Mouse (Mus musculus) skeletal muscle tissue, adult 2 months (tissue): ENCODE measurements around the gene Fndc7.
"Not testable (repeated sequence)": the region's sequence is repeated elsewhere in the genome, so short reads cannot be mapped to it uniquely, and the experiment has no call there.

Experiments
- DNase-seq: peaks from one replicate; pipeline ENCODE4 v3.0.0-alpha.2; 2012; ENCODE audit warnings: low read depth, low spot score

The Fndc7 gene

DNA sequence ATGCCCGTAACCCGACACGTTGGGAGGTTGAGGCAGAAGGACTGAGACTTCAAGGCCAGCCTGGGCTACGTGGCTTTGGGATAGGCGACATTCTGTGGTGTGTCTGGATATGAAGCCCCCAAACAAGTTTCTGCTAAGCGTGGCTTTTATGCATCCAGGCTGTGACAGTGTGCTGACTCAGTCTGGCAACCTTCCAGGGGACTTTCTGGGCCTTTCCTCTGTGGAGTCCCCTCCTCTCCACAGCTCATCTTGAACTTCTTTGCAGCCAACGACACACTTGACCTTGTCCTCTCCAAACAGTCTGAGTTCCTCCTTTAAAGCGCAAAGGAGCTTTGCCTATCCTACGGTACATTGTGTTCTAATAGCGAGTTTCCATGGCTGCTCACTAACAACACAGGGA lies 33.9 kb downstream of the Fndc7 start:
- DNase-seq, result peak; percentile 75

- DNase-seq, result peak; percentile 75
Measured at GRCm38 (mm10) chr3:108855371-108855770, 34.4 kb downstream of the Fndc7 start.

GRCm38 (mm10) chr3:108853266-108853665 lies 36.5 kb downstream of the Fndc7 start:
- DNase-seq, result no peak

- DNase-seq, result peak; percentile 73
Measured at GRCm38 (mm10) chr3:108851996-108852697, 37.7 kb downstream of the Fndc7 start.

DNA sequence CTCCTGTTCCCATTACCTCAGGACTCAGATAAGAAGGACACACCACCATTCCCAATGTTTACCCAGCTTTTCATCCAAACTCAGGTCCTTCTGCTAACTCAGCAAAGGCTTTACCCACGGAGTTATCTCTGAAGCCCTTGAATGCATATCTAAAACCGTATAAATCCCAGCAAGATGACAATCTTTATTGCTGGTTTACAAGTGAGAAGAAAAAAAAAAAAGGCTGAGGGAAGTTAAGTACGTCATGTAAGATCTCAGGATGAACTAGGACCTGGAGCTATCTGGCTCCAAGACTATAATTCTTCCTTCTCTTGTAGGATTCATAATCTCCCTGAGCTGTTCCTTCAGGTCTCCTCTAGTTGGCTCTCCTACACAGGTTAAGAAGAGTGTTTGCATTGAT lies 38.3 kb downstream of the Fndc7 start:
- no peak for DNase-seq

DNA sequence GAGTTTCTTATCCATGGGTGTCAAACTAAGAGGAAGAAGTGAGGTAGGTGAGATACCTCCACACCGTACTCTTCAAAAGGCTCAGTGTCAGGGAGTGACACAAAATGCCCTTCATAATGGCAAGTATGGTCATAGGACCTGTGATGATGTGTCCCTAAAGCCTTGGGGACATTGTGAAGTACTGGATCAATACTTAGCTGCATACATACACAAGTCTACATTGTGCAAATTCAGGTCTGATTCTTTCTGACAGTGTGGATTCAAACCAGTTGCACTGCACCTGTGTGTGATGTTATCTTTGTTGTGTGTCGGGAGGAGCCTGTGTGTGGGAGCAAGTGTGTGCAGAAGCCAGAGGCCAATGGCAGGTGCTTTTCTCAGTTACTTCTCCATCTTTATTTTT lies 38.7 kb downstream of the Fndc7 start:
- DNase-seq, result no peak

GRCm38 (mm10) chr3:108850506-108850905 lies 39.3 kb downstream of the Fndc7 start:
- no peak for DNase-seq

GRCm38 (mm10) chr3:108846616-108847015 lies 43.2 kb downstream of the Fndc7 start:
- DNase-seq, result no peak

DNA sequence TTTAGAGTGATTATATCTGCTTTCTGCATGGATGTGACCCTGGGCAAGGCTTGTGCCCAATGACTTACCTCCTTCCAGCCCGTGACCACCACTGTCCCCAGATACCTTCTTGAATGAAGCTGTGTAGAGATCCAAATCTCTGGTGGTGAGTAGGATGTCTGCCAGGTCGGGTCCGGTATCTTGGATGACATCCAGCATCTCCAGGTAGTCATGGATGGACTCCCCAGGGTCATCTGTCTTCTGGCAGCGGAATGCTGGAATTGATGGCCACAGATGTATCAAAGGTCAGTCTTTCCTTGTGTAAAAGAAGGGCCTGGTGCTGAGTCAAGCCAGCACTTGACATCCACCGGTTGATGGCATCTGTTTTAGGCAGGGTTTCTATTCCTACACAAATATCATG lies 45.3 kb downstream of the Fndc7 start:
- DNase-seq, result no peak

GRCm38 (mm10) chr3:108844026-108844425 lies 45.8 kb downstream of the Fndc7 start:
- no peak for DNase-seq

DNA sequence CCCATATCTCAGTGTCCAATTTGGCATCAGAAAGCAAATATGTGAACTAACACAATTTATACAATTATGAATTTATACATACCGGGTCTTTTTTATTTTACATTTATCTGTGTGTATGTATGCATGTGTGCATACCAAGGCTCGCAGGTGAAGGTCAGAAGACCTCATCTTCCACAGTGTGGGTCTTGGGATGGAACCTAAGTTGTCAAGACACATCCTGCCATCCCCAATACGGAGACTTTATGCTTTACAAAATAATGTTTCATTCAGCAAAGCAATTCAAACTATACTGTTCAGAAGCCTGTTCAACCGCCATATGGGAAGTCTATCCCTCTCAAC lies 49.1 kb downstream of the Fndc7 start:
- no peak for DNase-seq

DNA sequence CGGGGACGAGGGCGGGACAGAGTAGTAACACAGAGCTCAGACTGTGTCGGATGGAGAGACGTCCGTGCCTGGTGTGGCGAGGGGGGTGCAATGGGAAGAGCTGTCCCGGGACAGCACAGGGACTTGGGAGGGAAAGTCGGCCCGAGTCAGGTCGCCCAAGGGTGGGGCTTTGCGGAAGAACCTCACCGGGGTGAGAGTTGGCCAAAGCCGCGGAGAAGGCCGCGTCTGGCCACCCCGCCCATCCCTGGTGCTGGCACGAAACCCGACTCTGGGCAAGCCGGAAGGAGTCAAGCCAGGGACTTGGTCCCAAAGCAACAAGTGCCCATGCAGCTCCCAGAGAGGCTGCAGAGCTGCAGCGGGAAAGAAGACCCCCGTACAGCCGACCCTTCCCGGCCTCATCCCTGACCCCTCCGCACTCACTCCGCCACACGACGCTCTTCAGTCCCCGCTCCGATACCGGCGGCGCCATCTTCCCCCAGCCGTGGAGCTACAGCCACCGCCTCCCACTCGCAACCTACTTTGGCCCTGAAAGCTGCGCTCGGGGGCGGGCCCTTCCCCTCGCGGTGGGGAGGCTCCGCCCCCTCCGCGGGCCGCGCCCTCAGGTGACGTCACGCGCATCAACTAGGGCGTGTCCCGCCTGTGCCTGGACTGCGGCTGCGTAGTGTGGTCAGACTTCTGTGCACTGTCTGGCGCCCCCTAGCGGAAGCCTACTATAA lies 49.6 kb downstream of the Fndc7 start, which contains the start of gene Stxbp3:
Gene Stxbp3 (minus strand): TSS at position 527 of the 716 bp plus-strand sequence.
- DNase-seq, result peak; percentile 98

DNA sequence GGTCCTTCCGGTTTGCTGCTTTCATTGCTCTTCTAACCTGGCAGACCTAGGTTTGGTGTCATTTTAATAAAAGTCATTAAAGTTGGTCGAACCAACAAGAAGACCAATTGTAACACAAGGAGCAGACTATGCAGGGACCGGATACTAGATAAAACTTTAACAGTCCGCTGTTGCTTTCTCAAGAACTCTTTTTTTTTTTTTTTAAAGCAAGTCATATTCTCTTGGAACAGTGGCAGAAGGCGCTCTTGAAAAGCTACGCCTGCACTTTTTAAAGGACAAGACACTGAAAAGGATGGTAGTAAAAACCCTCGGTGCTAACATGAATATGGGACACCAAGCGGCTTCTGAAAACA lies 50.2 kb downstream of the Fndc7 start:
- DNase-seq, result no peak

DNA sequence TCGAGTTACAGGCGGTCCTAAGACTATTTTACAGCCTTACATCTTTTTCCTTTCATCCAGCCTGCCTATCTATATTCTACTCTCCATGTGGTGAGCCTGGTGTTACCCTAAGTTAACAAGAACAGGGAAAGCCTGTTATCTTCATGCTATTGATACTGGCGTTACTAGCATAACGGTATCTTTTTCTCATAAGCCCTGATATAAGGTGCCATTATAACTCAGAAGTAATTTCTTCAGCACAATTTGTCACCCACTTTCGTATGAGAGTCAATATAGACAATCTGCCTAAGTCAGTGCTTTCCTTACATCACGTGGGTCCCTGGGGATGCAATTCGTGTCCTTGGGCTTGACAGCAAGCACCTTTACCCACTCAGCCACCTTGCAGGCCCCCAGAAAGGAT lies 50.8 kb downstream of the Fndc7 start:
- no peak for DNase-seq

- DNase-seq, result no peak
Measured at GRCm38 (mm10) chr3:108836931-108837330, 52.9 kb downstream of the Fndc7 start.

DNA sequence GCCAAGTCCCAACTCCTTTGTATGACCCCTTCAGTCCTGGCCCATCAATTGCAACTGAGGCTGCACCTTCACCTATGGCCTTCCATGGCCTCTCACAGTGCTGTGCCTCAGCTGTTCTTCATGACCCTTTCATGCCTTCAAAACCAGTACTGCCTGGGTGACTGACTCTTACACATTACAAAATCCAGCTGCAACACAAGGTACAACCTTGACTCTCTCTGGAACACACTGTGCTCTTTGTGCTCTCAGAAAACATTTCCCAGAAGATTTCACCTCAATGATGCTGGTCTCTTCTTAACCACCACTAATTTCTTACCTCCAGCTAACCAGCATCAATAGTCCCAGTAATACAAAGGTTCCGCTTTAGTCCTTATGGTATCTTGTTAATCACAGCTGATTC lies 56.1 kb downstream of the Fndc7 start:
- not testable (repeated sequence) for DNase-seq

GRCm38 (mm10) chr3:108831750-108832149 lies 58.1 kb downstream of the Fndc7 start:
- no peak for DNase-seq

DNA sequence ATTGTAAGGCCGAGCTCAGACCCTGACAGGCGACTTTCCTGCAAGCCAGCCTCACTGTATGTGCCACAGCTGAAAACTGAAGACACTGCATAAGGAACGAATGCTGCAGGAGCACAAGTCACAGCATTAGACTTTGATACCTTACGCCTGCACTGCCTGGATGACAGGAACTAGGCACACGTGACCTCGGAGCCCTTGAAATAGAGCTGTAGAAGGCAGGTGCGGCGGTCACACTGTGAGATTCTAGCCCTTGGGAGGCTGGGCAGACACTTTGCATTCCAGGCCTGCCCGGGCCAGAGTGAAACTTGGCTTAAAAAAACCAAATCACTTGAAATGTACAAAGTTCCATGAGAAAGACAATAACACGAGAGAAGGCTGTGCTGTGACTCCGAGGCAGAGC lies 59.3 kb downstream of the Fndc7 start:
- peak; percentile 72 for DNase-seq

GRCm38 (mm10) chr3:108815631-108816030 lies 74.2 kb downstream of the Fndc7 start:
- DNase-seq, result no peak

DNA sequence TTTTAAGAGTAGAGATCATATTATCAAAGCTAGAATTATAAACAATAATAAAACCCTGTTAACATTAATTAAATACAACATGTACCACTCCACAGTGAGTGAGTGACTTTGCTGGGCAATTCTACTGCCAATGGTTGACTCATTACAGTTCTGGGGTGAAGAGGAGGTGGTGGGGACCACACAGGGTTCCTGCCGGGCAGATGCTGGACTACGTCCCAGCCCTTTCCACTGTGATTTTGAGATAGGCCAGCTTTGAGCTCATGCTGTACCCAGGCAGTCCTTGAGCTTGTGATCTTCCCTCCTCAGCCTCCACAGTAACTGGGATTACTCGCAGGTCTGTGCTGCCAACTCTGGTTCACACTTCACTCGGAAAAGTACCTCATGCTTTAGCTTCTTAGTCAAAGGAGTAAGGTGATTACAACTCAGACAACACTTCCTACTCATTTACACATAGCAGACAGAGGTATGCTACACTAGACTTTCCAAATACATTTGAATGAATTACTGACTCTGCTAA lies 79.0 kb downstream of the Fndc7 start:
- peak; percentile 18 for DNase-seq

- DNase-seq, result no peak
Measured at GRCm38 (mm10) chr3:108805622-108806021, 84.2 kb downstream of the Fndc7 start.
